Mouse (Mus musculus): ENCODE measurements at regions not wholly inside any gene's neighbourhood (a gene's known extent, or its start where the extent isn't known, plus 50 kb on each side); places are given as distances from the start of the nearest gene placed in this dataset.
"Not testable (repeated sequence)": the region's sequence is repeated elsewhere in the genome, so short reads cannot be mapped to it uniquely, and the experiment has no call there.

DNA sequence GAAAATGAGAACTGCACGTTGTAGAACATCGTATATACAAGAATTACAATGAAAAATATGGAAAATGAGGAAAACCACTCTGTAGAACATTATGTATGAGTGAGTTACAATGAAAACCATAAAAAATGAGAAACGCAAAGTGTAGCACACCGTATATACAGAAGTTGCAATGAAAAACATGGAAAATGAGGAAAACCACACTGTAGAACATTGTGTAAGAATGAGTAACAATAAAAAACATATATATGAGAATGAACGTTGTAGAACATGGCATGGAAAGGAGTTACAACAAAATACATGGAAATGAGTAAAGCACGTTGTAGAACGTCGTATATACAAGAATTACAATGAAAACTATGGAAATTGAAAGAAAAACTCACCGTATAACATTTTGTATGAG lies 378.6 kb downstream of the Gm3376 start:
- H3K36me3 ChIP-seq (replicated peaks); H3K4me3 ChIP-seq; H3K9me3 ChIP-seq; H3K27ac ChIP-seq (replicated peaks); H3K4me1 ChIP-seq; H3K27me3 ChIP-seq (replicated peaks; ENCODE audit: low read depth, poor library complexity, severe bottlenecking): not testable (repeated sequence)
- DNase-seq (ENCODE audit: low spot score), result peak; percentile 3
- WGBS, result 93% methylated on average over 7 of the region's 9 CpGs

DNA sequence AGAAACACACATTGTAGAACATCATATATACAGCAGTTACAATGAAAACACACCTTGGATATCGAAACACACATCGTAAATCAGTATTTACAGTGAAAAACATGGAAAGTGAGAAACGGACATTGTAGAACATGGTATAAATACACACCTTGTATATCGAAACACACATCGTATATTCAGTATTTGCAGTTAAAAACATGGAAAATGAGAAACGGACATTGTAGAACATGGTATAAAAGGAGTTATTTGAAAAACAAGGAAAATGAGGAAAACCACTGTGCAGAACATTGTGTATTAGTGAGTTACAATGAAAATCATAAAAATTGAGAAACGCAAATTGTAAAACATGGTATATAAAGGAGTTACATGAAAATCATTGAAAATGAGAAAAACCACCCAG lies 379.2 kb downstream of the Gm3376 start:
- not testable (repeated sequence) for H3K4me1 ChIP-seq; H3K4me3 ChIP-seq; H3K36me3 ChIP-seq (replicated peaks); H3K27me3 ChIP-seq (replicated peaks; ENCODE audit: low read depth, poor library complexity, severe bottlenecking); H3K9me3 ChIP-seq; H3K27ac ChIP-seq (replicated peaks); DNase-seq (ENCODE audit: low spot score)
- 93% methylated on average over 7 of the region's 7 CpGs for WGBS

DNA sequence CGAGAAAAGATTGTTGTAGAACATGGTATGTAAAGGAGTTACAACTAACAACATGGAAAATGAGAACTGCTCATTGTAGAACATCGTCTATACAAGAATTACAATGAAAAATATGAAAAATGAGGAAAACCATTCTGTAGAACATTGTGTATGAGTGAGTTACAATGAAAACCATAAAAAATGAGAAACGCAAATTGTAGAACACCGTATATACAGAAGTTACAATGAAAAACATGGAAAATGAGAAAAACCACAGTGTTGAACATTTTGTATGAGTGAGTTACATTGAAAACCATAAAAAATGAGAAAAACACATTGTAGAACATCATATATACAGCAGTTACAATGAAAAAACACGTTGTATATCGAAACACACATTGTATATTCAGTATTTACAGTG lies 381.5 kb downstream of the Gm3376 start:
- 75% methylated on average over 6 of the region's 6 CpGs for WGBS
- DNase-seq (ENCODE audit: low spot score); H3K4me3 ChIP-seq; H3K9me3 ChIP-seq; H3K36me3 ChIP-seq (replicated peaks); H3K27ac ChIP-seq (replicated peaks); H3K27me3 ChIP-seq (replicated peaks; ENCODE audit: low read depth, poor library complexity, severe bottlenecking); H3K4me1 ChIP-seq: not testable (repeated sequence)

DNA sequence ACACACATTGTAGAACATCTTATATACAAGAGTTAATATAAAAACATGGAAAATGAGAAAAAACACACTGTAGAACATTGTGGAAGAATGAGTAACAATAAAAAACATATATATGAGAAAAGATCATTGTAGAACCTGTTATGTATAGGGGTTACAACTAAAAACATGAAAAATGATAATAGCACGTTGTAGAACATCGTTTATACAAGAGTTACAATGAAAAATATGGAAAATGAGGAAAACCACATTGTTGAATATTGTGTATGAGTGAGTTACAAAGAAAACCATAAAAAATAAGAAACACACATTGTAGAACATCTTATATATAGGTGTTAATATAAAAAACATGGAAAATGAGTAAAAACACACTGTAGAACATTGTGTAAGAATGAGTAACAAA lies 388.9 kb downstream of the Gm3376 start:
- no peak for DNase-seq (ENCODE audit: low spot score)
- no peak overlapping the region for H3K4me3 ChIP-seq
- no peaks in the 10 kb centered on the region for H3K4me1 ChIP-seq
- no peaks in the 10 kb centered on the region for H3K36me3 ChIP-seq (replicated peaks)
- no peaks in the 10 kb centered on the region for H3K9me3 ChIP-seq
- 86% methylated on average over 2 of the region's 2 CpGs for WGBS
- no peak overlapping the region for H3K27ac ChIP-seq (replicated peaks)
- no peaks in the 10 kb centered on the region for H3K27me3 ChIP-seq (replicated peaks; ENCODE audit: low read depth, poor library complexity, severe bottlenecking)
